Comparison of ENCODE assay signal across 8 mouse cellular contexts in the genomic region with DNA sequence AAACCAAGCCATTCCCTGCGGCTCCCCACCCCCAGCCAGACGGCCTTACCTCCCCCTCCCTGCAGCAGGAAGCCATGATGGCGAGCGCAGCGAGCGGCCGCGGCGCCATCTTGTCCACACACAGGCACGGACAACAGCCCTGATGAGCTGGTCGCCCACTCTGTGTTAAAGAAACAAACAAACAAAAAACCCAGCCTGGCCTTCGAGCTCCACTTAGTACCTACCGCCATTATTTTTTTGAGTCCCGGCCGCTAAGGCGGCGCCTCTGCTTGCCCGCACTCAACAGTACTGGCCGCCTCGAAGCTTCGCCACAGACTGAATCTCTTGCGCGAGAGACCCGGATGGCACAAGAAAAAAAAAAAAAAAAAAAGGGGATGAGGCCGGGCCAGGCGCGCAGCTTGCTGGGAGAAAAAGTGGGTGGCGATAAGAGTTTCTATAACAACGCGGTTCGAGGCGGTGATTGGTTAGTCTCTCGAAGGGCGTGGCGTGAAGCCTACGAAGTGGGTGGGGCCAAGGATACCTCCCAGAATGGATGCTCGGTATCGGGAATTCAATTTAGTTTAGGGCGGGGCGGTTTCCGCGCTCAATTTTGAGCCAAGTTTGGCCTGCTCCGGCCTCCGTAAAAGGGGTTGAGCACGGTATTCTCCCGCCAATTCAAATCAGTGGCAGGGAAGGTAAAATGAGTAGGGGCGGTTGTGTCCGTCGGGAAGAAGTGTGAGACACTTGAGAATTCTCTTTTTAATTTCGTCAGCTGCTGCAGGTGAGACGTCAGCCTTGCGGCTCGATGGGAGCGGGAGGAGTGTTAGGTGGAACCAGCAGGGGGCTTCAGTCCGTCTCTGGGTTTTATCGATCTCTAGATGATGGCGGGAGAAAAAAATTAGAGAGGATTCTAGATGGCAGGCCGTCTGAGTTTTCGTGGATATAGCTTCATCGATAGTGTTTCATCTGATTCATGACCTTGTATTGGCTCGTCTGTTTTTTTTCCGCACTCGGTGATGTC. TPM values are rescaled to one million over a fixed set of nuclear protein-coding genes. Genes with fewer than 3 reads are reported as not detected.
DNase-seq lines count a peak whose midpoint lies in the region; ATAC-seq and TF ChIP-seq lines count a peak whose summit lies in the region.

Rsrc2 (minus strand) TSS at position 350 of the 1,000 bp plus-strand sequence.
Kntc1 (plus strand) TSS at position 652 of the 1,000 bp plus-strand sequence.

- peak within 1 kb of the TSS; percentile 70 for H3K4me2 ChIP-seq in hindbrain, embryonic 13.5 days

- peaks cover 5% of the 10 kb centered on the region for H3K36me3 ChIP-seq in hindbrain, embryonic 13.5 days

- H3K4me1 ChIP-seq in hindbrain, embryonic 13.5 days (replicated peaks), result peaks cover 38% of the 10 kb centered on the region

- in situ Hi-C loops in Patski (cut with MboI; ENCODE audit: low pct_unique_long_range_greater_than_20kb), result no loop called here

- peak within 1 kb of the TSS; percentile 72 for H3K4me3 ChIP-seq in hindbrain, embryonic 13.5 days

- WGBS in hindbrain, embryonic 13.5 days, result under 1% methylated on average over 63 of the region's 63 CpGs

- peak within 1 kb of the TSS; percentile 99 for H3K27ac ChIP-seq in hindbrain, embryonic 13.5 days

- CTCF ChIA-PET in Patski (lab: Charles Lee), result interaction anchor here (0.8 to 1.0 kb wide), 2 partner anchors 18 to 20 kb away, joined by 3 read pairs; no protein-coding TSS in a partner anchor

- peak within 1 kb of the TSS; percentile 84 for H3K9ac ChIP-seq in hindbrain, embryonic 13.5 days

- peak; percentile 99 for DNase-seq in Patski (ENCODE audit: low read depth, low spot score)
- DNase-seq in cerebellum, postnatal 14 days, result peak; percentile 98 to 99
- DNase-seq in frontal cortex, postnatal 14 days (ENCODE audit: low spot score in 2 of 2), result peak; percentile 98 to 99
- DNase-seq in layer of hippocampus, postnatal 25 days (ENCODE audit: extremely low spot score in 1 of 2, low spot score in 1 of 2), result peak; percentile 87 to 91
- peak; percentile 100 for DNase-seq in lung, postnatal 25 days (ENCODE audit: low spot score)
- peak; percentile 100 for DNase-seq in retina, embryonic 14.5 days (ENCODE audit: low spot score)
- DNase-seq in thymus, postnatal 4 days, result peak; percentile 98

- POLR2A ChIA-PET in Patski (lab: Charles Lee), result interaction anchor here (0.6 to 2.0 kb wide), 12 partner anchors 8 to 462 kb away, joined by 3 to 12 read pairs (median 4); partner anchors contain the start of gene Zcchc8

- H3K27me3 ChIP-seq in Patski, result no peaks in the 10 kb centered on the region
- H3K27me3 ChIP-seq in hindbrain, embryonic 13.5 days, result no peaks in the 10 kb centered on the region

- ATAC-seq in Patski, result peak; percentile 81
- ATAC-seq in hindbrain, embryonic 13.5 days (ENCODE audit: low FRiP score), result peak; percentile 98

- TF ChIP-seq CTCF in Patski (IDR thresholded peaks at IDR 0.05), result peak; percentile 32

- no peaks in the 10 kb centered on the region for H3K9me3 ChIP-seq in hindbrain, embryonic 13.5 days

RNA-seq across cellular contexts. Expression of gene Rsrc2, which starts in this region (rescaled TPM):
- polyA plus RNA-seq in Patski (2021), result 138 TPM
- polyA plus RNA-seq in hindbrain, embryonic 13.5 days (2015; fragmentation: Nextera tagmentation; extraction: Ambion mirVana), result 169 and 177 TPM in 2 replicates
- 100 to 1,000 TPM in 1 of 2 experiments, 10 to 100 TPM in 1; 90.6 to 108 TPM for total RNA-seq in layer of hippocampus, postnatal 25 days (2021)

RNA-seq across cellular contexts. Expression of gene Kntc1, which starts in this region (rescaled TPM):
- polyA plus RNA-seq in Patski (2021), result 25.5 TPM
- polyA plus RNA-seq in hindbrain, embryonic 13.5 days (2015; fragmentation: Nextera tagmentation; extraction: Ambion mirVana), result 7.2 and 7.4 TPM in 2 replicates
- total RNA-seq in layer of hippocampus, postnatal 25 days (2021), result 1 to 10 TPM; 1.9 to 2.9 TPM

Comparison
In these comparisons a context has a peak if more than half of its experiments do, and no peak if none do; other contexts are left out.
1. Peak in every context shown above with its lines: DNase-seq, ATAC-seq, H3K4me3 ChIP-seq and H3K27ac ChIP-seq.